Mouse (Mus musculus) MN1 (cell line): ENCODE measurements at regions not wholly inside any gene's neighbourhood (a gene's known extent, or its start where the extent isn't known, plus 50 kb on each side); places are given as distances from the start of the nearest gene placed in this dataset.

Experiments
- DNase-seq: peaks from one replicate; pipeline ENCODE4 v3.0.0-alpha.2; 2016; ENCODE audit warnings: low spot score

- no peak for DNase-seq
Observed at GRCm38 (mm10) chr1:83509356-83509755, 101.4 kb upstream of the Sphkap start.

- DNase-seq = no peak
Observed at GRCm38 (mm10) chr1:83505386-83505785, 97.4 kb upstream of the Sphkap start.

GRCm38 (mm10) chr1:83496888-83497287 lies 88.9 kb upstream of the Sphkap start:
- DNase-seq = no peak

- DNase-seq = no peak
Observed at GRCm38 (mm10) chr1:83496380-83496779, 88.4 kb upstream of the Sphkap start.

- DNase-seq = no peak
Observed at GRCm38 (mm10) chr1:83495022-83495421, 87.0 kb upstream of the Sphkap start.

- no peak for DNase-seq
Observed at GRCm38 (mm10) chr1:83479111-83479510, 71.1 kb upstream of the Sphkap start.
